Mouse (Mus musculus): Measurements from ENCODE around the gene Cby1.

Gene Cby1

DNA sequence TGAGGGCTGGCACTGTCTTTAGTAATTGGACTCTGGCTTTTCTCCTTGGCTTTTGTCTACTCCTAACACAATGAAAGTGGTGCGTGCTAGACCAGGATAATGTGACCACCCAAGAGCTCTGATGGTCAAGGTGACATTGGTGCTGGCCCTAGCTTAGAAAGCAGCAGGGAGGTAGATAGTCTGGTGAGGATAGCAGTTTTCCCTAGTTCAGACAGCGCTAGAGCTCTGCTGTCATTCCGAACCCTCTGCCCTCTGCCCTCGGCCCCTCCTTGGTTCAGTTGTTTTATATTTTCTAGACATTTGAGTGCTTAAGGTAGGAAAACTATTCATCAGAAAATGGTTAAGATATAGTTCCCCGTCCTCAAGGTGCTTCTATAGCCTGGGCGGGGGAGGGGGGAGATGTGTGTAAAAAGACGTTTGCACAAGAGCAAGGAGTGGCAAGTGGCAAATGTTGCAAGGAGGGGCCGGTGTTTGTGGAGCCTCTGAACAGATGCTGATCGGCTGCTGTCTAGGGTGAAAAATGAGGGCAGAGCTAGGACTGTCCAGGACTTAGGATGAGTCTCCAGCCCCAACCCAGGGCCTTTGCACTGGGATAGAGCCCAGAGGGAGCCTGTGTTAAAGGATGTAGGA, 38.7 kb downstream of the Cby1 start:
- DNase-seq (ENCODE audit: low read depth, low spot score), result no peak

DNA sequence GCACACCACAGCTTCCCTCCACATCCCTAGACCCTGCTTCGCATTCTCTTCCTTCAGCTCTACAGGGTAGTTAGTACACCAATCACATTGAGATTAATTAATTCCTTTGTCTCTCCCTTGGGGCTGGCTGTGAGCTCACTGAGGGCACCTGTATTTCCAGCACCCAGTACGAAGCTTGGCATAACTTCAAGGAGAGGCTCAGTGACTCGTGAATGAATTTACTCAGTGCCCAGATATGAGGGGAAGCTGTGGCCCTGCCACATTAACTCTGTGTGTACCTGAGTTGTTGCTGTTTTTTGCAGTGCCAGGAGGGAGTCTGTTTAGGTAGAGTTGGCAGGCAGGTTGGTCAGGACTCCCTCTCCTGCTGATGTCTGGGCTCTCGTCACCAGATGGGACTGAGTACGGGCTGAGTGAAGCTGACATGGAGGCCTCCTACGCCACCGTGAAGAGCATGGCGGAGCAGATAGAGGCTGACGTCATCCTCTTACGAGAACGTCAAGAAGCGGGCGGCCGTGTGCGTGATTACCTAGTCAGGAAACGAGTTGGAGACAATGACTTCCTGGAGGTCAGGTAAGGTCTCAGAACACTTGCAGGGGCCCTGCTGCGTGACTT, 47.7 kb downstream of the Cby1 start:
- DNase-seq (ENCODE audit: low read depth, low spot score), result no peak

DNA sequence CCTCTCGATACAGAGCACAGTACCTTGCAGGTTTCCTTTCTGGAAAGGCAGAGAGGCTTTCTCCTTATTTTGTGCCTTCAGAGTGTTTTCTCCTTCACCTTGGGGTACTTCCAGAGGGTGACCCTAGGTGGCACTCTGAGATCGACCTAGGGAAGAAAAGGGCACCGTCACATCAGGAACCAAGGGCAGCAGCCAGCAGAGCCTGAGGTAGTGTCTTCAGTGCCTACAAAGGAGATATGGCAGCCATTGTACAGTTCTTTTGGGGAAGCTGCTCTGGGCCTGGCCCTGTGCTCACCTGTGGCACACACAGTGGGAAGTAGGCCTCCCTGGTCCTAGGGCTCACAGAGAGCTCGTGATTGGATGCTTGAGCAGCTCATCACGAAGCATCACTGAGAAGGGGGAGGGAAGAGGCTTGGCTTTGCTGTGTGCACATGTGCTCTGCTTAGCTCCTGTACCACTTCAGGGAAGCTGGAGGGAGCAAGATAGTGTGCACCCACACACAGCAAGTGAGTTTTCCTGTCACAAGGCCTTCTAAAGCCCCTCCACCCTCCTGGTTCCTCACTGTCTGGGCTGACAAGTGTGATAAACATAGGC, 49.3 kb downstream of the Cby1 start:
- DNase-seq (ENCODE audit: low read depth, low spot score), result peak; percentile 40

DNA sequence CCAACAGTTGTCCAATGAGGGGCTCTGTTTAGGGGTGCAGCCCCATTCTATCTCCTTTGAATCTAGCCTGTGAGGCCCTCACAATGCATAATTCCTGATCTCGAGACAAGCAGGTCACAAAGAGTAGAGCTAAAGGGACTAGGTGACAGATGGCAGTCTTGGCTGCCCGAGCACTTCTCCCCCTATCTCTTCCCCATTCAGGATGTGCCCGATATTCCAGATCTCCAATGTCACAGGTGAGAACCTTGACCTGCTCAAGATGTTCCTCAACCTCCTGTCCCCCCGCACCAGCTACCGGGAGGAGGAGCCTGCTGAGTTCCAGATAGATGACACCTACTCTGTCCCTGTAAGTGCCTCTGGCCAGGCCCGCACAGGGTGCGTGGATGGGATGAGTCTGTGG, 56.6 kb downstream of the Cby1 start:
- DNase-seq (ENCODE audit: low read depth, low spot score), result no peak

DNA sequence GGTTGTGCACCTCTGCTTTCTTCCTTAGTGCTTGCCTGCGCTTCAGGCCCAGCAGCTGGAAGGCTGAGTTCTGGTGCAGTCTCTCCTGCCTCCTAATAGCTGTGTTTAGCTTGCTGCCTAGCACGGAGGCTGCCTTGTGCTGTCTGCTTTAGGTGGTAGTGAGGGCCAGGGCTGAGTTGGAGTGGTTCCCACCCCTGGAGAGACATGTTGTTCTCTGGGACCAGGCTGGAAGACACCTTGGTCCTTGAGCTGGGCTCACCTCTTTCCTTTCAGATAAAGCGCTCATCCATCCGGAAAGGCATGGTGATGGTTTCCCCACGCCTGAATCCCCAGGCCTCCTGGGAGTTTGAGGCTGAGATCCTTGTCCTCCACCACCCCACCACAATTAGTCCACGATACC, 57.7 kb downstream of the Cby1 start:
- no peak for DNase-seq (ENCODE audit: low read depth, low spot score)

All from CD4-positive, CD25-positive, alpha-beta regulatory T cell, adult 2 months (primary cell).